Mouse (Mus musculus) left cerebral cortex, adult 18-20 months (tissue): ENCODE results near the gene Acp5. TPM values are rescaled to one million over a fixed set of nuclear protein-coding genes. Genes with fewer than 3 reads are reported as not detected.
"Not testable (repeated sequence)": the region's sequence is repeated elsewhere in the genome, so short reads cannot be mapped to it uniquely, and the experiment has no call there.

Experiments used
- DNase-seq, 2 experiments: peaks; one replicate each; pipeline ENCODE4 v3.0.0; 2021 to 2022; ENCODE audit warnings: low spot score in 2 of 2, mixed read lengths in 1 of 2
- long read RNA-seq, 2 experiments: library from polyadenylated mRNA; stranded (forward); transcript quantifications; one replicate each; pipeline ENCODE4 v2.0.0; 2021
- total RNA-seq, 2 experiments: library from RNA; stranded (reverse); gene quantifications; 2 replicates each; pipeline ENCODE4 v1.2.3; 2021

Acp5 gene
- under 1 TPM; 0.59 to 0.63 TPM for total RNA-seq
- long read RNA-seq, experiment 1 = 0 reads
- long read RNA-seq, experiment 2 = 0 reads

DNA sequence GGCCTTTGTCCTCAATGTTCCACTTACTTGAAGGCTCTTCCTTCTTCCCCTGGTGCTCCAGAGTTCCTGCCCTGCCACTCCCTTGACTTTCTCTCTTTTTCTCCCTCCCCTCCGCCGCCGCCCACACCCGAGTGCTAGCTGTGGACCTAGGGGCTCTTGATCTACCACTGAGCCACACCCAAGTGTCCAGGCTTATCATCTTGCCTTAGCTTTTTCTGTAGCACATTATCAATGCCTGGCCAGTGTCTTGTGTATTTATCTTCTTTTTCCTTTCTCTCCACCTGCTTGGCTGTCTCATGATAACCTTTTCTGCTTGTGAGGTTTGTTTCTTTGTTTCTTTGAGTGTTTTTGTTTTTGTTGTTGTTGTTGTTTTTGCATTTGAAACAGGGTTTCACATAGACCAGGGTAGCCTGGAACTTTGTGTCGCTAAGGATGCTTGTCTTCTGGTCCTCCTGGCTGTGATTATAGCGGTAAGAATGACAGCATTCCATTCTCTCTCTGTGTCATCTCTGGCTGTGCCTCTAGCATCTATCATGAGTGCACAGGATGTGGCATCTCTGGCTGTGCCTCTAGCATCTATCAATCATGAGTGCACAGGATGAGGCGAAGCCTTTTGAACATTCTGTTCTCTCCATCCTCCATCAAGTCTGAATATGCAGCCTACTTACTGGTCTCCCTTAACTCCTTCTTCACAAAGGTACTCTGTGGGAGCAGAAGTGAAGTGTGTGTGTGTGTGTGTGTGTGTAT is at the start of gene Acp5:
Gene Acp5, minus strand, starts transcription at position 68 of the 747 bp plus-strand sequence.
- DNase-seq = no peak

DNA sequence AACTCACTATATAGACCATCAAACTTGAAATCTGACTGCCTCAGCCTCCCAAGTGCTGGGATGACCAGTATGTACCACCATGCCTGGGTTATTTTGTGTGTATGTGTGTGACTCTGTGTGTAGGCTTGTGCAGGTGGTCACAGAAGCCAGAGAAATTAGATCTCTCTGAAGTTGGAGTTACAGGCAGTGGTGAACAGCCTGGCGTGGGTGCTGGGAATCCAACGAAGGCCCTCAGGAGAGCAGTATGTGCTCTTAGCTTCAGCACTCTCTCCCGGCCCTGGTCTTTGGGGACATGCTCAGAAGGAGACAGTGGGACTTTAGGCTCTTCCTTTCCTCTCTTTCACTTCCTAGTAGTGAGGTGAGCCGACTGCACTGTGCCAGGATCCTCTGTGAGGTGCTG is 36.8 kb upstream of the Acp5 start:
- no peak for DNase-seq

DNA sequence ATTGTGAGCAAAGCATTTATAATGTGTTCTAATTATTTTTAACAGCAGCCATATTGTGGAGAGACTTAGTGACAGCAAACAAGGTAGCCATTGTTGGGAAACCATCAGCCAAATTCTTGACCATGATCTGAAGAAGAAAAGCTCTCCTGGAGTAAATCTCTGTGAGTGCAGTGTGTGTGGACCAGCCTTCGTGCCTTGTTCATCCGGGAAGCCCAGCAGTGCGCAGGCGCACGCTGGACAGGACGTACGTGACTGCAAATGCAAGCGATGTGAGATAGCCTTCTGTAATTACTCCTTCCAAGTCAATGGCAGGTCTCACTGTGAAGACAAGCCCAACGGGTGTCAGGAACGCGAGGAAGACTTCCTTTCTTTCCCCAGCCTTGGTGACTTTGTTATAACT is 33.8 kb upstream of the Acp5 start:
- no peak for DNase-seq

DNA sequence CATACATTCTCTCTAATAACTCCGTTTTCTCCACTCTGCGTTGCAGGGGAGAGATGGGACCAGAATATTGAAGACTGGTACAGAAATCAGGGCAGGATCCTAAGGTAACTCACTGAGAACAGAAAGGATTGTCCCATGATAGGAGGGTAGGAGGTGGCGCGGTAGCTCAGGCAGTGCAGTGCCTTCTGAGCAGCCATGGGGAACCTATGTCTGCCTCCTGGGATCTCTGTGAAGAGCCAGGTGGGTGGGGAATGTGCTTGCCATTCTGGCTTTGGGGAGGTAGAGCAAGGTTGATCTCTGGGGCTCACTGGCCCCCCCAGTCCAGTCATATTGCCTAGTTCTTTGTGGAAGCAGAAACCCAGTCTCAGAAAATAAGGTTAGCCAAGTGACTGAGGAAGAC is 32.2 kb upstream of the Acp5 start:
- DNase-seq = no peak

DNA sequence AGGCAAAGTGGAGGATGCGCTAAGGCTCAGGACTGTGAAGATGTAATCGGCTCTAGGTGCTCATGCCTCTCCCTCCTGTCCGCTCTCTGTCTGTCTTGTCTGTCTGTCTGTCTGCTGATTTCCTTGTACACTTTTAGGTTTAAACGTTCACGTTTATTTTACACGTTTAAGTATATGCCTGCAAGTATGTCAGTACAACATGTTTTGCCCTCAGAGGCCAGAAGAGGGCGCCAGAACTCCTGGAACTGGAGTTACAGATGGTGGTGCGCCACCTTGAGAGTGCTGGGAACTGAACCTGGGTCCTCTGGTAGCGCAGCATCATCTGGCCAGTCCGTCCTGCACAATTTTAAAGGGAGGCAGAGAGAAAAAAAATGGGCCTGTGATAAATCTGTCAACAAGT is 31.2 kb upstream of the Acp5 start:
- DNase-seq = no peak

DNA sequence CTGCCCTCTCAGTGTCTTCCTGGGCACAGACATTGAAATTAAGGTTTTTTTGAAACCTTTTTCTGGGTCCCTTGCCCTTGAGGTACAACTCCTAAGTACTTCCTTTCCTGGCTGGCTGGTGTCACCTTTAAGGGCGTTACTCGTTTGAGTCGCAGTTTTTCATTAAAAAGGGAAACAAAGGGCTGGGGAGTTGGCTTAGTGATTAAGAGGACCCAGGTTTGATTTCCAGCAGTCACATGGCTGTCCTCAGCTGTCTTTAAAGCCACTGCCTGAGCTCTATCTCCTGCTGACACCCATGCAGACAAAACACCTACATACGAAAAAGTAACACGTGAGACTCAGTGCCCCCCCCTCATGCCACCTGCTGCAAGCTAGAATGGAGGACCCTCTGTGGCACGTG is 30.5 kb upstream of the Acp5 start:
- no peak for DNase-seq

DNA sequence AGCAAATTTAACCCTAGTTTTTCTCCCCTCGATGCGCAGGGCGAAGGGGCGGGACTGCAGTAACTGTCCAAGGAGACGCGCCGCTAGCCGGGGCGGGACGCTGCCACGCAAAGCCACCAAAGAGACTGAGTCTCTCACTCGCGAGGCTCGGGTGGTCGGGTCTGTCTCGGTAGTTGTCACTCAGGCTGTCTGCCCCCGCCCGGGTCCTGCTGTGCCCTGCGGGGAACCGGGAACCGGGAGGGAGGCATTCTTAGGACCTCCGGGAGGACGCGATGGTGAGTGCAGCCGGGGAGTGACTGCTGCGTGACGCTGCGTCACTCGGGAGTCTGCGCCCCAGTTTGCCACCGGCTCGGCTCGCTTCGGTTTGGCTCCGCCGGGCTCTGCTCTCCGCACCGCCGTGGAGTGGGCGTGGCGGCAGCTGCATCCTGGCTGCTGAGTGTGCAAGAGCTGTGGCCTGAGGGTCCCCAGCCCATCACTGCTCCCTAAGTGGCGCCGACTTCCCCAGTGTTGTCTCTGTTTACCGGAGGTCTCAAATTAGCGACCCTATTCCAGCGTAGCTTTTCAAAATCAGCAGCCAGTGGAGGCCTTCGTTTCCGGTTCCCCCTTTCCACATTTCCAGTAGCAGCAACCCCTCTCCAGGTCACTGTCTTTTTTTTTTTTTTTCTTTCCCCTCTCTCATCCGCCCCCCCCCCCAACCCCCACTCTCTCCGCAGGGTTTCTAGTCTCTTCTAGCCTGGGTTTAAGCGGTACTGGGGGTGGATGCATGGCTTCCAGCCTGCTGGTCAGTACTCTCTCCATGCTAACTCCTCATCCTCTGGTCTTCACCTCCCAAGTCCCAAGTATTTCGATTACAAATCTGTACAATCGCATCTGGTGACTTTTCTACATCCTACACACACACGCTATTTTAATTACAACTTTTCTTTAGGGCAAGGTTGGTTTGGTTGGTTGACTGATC is 29.5 kb upstream of the Acp5 start:
- DNase-seq = peak; percentile 59 to 66

DNA sequence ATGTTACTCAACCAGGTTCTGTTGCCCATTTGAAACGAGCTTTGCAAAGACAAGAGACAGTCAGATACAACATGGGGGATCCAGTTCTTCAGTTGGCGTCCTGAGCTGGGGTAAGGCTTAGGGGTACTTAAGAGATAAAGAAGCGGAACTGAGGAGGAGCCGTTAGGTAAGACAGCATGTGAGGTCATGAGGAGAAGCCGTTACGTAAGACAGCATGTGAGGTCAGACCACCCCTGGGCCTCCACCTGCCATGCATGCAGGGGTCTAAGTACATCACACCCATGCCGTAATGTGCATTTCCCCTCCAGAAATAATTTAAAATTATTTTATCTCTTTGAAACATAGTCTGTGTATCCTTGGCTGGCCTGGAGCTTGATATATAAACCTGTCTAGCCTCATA is 27.4 kb upstream of the Acp5 start:
- DNase-seq = no peak

DNA sequence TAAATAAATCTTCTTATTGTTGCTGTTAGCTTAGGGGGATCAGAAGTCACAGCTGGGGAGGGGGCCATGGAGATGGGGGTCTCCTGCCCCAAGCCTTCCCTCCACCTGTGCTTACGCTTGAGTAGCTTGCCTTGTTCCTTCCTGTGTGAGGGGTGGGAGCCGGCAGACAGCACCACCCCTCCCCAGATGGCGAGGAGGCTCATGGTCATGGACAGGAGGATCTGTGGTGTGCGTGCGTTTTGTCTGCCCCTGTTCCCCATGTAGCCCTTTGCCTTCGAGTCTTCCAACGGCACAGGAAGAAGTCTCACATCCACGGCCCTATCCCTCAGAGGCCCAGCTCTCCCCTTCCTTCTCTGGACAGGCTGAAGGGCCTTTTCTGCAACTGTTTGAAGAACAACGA is 26.8 kb upstream of the Acp5 start:
- no peak for DNase-seq

DNA sequence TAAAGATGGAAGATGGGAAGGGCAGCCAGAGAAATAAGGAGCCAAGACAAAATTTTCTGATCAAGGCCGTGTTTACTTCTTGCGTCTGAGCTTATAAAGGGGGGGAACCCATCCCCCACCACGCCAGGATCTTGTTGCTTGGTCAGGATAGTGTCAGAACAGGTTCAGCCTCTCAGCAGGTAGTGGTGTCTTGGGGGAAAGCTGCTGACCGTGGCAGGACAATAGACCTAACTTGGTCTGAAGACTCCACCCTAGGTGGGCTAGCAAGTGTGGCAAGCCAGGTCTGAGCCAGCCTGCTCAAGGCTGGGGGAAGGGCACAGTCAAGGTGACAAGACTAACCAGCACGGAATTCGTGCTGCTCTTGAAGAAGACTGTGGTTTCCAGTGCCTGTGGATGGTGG is 25.8 kb upstream of the Acp5 start:
- DNase-seq = no peak

DNA sequence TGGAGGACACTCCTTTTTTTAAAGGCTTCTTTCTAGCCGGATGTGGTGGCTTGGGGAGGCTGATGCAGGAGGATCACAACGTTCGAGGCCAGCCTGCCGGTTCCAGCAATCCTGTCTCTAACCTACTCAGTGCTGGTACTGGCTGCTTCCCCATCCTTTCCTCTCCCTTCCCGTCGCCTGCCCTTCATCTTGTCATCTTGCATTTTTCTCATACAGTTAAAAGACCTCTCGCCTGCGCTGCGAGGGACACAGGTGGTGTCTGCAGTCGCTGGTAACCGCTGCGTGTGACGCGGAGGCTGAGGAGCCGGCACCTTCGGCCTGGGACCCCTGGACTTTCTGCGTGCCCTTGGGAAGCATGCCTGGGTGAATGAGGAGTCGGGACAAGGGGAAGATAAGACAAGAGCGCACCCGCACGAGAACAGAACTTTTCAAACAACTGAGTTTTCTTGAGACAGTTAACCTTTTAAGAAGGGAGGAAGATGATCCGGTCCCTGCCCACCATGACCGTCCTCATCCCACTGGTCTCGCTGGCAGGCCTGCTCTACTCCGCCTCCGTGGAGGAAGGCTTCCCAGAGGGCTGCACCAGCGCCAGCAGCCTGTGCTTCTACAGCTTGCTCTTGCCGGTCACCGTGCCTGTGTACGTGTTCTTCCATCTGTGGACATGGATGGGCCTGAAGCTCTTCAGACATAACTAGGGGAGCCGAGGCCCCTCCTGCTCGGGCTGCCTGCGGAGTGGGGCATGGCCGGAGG is 22.2 kb upstream of the Acp5 start:
- peak in 1 of 2 experiments; percentile 11 for DNase-seq

DNA sequence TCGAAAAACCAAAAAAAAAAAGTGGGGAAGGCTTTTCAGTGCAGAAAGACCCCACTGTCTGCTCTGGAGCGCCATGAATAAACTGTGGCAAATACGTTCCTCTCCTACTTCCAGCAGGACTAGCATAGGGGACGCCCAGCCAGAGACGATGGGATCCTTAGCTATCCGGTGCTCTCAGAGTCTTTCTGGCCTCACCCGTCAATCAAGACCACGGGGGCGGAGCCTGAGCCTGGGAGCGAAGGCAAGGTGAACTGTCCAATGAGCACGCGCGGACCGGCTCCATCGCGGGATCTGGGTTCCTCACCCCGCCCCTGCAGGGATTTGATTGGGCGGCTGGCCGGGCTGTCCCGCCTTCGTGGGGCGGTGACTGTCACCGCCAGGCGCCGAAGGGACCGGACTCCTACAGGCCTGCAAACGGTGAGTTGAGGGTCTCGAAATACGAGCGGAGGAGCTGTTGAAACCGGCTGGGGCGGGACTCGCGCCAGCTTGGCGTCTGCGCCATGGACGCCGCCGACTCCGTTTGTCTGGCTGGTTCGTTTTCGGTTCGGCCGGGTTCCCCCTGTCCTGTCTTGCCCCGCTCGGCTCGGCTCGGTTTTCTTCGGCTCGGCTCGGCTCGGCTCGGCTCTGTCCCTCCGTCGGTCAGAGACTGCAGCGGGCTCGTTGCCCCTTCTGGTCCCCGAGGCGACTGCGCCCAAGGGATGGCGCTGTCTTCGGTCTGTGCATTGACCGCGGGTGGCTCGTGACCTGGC is 21.2 kb upstream of the Acp5 start, which contains the start of gene Pigyl:
Gene Pigyl, plus strand, starts transcription at position 350 of the 749 bp plus-strand sequence.
- DNase-seq = peak; percentile 98 to 99

DNA sequence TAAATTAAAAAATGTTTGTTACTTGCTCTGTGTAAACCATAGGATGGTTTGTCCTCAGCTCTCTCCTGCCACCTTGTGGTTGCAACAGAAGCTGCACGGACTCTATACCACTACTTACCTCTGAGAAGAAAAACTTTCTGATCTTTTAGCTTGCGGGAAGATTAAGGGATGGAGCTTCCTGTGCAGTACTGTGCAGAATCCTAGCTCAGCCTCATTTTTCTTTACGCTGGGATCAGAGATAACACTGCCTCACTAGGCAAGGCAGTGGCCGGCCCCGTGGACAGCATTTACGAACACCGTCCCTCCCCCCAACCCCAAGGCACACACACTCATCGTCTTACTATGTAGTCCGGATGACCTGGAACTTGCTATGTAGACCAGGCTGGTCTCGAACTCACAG is 20.1 kb upstream of the Acp5 start:
- peak; percentile 75 to 81 for DNase-seq

DNA sequence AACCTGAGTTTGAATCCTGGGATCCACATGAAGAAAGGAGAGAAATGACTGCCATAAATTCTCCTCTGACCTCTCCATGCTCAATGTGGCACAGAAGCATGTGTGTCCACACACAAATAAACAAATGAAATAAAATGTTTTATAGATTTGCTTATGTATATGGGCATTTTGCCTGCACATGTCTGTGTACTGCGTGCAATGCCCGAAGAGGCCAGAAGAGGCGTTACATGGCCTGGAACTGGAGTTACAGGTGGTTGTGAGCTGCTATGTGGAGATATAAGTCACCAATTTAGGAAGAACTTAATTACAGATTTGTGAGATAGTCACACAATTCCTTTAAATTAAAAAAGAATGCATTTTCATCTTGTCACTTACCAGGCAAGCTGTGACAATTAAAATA is 18.3 kb upstream of the Acp5 start:
- no peak for DNase-seq

DNA sequence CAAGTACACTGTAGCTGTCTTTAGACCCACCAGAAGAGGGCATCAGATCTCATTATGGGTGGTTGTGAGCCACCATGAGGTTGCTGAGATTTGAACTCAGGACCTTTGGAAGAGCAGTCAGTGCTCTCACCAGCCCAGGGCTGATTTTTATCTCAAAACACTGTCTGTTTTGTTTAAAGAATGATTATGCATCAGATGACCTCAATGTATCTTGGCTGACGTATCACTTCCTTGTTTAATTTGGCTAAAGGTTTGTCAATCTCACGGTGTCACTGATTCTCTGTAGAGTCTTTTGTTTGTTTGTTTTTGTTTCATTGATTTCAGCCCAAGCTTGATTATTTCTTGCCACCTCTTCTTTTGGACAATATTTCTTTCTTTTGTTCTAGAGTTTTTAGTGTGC is 15.4 kb upstream of the Acp5 start:
- DNase-seq = no peak

DNA sequence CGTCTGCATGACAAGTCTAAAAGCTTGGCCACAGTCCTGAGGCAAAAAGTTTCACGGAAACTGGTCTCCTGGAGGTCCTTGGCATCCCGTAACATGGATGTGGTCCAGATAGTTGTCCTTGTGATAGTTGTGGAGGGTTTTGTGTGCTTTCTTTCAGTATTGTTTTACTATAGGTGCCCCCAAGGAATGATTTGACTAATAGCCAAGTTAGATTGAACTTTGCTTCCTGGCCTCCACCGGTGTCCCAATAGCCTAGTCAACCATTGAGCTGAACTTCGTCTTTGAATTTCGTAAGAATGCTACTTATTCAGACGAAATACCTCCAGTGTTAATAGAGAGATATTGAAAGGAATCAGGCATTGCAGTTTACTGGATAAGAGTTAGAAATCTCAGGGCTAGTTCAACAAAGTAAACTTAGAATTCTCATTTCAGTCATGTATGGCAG is 14.8 kb upstream of the Acp5 start:
- DNase-seq = not testable (repeated sequence)

DNA sequence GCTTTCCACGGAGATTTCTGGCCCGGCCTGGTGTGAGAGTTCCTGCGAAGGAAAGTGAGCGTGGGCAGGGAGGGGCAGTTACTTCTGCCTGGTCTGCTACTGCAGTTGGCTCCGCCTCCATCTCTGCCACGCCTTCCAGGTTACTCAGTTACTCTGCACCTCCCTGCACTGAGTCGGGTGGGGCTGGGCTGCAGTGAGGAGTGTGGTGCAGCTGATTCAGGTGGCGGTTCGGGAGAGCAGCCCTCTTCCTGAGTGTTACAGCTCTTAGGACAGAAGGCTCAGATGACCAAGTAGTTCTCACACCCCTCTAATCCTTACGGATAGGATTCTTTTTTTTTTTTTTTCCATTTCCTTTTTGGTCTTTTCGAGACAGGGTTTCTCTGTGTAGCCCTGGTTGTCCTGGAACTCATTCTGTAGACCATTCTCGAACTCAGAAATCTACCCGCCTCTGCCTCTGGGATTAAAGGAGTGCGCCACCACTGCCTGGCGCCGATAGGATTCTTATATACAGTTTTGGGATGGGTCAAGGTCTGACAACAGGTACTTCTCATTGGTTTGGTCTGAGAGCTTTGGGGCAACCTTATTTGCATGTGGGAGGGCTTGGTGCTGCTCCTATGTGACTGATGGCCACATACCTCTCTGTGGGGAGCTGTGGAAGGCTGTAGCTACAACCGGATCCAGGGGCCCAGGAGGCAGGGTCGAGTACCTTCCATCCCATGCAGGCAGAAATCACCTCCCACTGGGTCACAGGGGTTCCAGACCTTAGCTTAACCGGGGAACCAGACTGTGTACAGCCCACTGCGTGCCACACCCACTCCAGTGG is 14.1 kb upstream of the Acp5 start:
- no peak for DNase-seq

DNA sequence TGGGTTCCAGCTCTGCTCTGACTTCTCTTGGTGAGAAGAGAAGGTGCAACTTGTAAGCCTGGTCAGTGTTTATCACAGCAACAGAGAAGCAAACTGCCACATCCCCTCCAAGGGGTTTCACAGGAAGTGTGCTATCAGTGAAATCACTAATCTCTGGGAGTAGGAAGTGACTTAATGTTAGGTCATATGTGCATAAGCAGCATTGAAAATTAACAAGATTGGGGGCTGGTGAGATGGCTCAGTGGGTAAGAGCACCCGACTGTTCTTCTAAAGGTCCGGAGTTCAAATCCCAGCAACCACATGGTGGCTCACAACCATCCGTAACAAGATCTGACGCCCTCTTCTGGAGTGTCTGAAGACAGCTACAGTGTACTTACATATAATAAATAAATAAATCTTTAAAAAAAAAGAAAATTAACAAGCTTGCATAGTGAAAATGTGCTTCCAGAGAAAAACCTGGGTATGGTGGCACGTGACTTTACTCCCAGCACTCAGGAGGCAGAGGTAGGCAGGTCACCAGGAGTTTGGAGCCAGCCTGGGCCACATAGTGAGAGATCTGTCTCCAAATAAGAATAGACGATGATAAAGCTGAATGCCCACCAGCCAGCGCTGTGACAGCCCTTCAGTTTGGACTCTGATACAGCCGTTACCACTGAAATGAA is 8.9 kb upstream of the Acp5 start:
- no peak for DNase-seq
